Mouse (Mus musculus) limb, embryonic 10.5 days (tissue): ENCODE data around the gene Ctrc. TPM values are rescaled to one million over a fixed set of nuclear protein-coding genes. Genes with fewer than 3 reads are reported as not detected.

Experiments used
- DNase-seq: peaks from one replicate; pipeline ENCODE4 v3.0.0-alpha.2; 2017; ENCODE audit warnings: low spot score
- H3K27ac ChIP-seq: fragments of 300-500 bp; sonication (generic); 2 replicates; pipeline ENCODE4 v1.5.1; 2016; ENCODE audit warnings: mild to moderate bottlenecking
- H3K27me3 ChIP-seq: fragments of 300-500 bp; sonication (generic); 2 replicates; pipeline ENCODE4 v1.6.1; 2016; ENCODE audit warnings: low read depth, mild to moderate bottlenecking; ENCODE audit not compliant: poor library complexity, severe bottlenecking
- H3K36me3 ChIP-seq: fragments of 300-500 bp; sonication (generic); 2 replicates; pipeline ENCODE4 v1.6.1; 2016; ENCODE audit warnings: mild to moderate bottlenecking, moderate library complexity
- H3K4me1 ChIP-seq: fragments of 300-500 bp; sonication (generic); 2 replicates; pipeline ENCODE4 v1.6.1; 2016
- H3K4me3 ChIP-seq: fragments of 300-500 bp; sonication (generic); 2 replicates; pipeline ENCODE4 v1.5.1; 2016; ENCODE audit warnings: mild to moderate bottlenecking, moderate library complexity
- H3K9me3 ChIP-seq: fragments of 300-500 bp; sonication (generic); replicated peaks from 2 replicates; pipeline ENCODE4 v1.6.1; 2016; ENCODE audit warnings: mild to moderate bottlenecking
- WGBS: fragments of 180-500 bp; shearing (Covaris S2); methylation state at CpG from one replicate; pipeline ENCODE4 v1.1.7; 2016; 5-methylcytosine and 5-hydroxymethylcytosine counted together
- polyA plus RNA-seq: library from polyadenylated mRNA; unstranded; fragments of >200 nt; fragmentation: Nextera tagmentation; extraction: Ambion mirVana; gene quantifications from 2 replicates; pipeline ENCODE4 v1.2.1, GENCODE M21; 2016

Ctrc gene
- polyA plus RNA-seq, 1 experiment from 2014 or later: not detected

- no peaks in the 10 kb centered on the region for H3K27me3 ChIP-seq
- WGBS: 92% methylated on average over 8 of the region's 8 CpGs
- DNase-seq: no peak
- H3K4me1 ChIP-seq: no peaks in the 10 kb centered on the region
- no peak overlapping the region for H3K4me3 ChIP-seq
- H3K27ac ChIP-seq: no peak overlapping the region
- peaks cover 97% of the 10 kb centered on the region for H3K36me3 ChIP-seq
- H3K9me3 ChIP-seq: no peaks in the 10 kb centered on the region
Measured at GRCm38 (mm10) chr4:141766316-141766667, 79.9 kb downstream of the Ctrc start.

GRCm38 (mm10) chr4:141765008-141765407 is 81.2 kb downstream of the Ctrc start:
- Histone ChIP-seq H3K27me3 (no peaks in the 10 kb centered on the region), H3K36me3 (peaks cover 94% of the 10 kb centered on the region), H3K4me1 (no peaks in the 10 kb centered on the region), H3K27ac (no peak overlapping the region), H3K4me3 (no peak overlapping the region), H3K9me3 (no peaks in the 10 kb centered on the region)
- WGBS: 94% methylated on average over 3 of the region's 3 CpGs
- no peak for DNase-seq

Other genes with a start within 250 kb of the Ctrc start
- gene Fblim1, start 240.3 kb downstream of the Ctrc start, polyA plus RNA-seq: 58.6 and 77.7 TPM in 2 replicates
- gene Tmem82, start 227.7 kb downstream of the Ctrc start, polyA plus RNA-seq: 1.1 and 1.6 TPM in 2 replicates
- 0.05 TPM in 1 of 2 replicates, not detected in the other for gene Slc25a34, start 222.5 kb downstream of the Ctrc start, polyA plus RNA-seq
- gene Plekhm2, start 181.5 kb downstream of the Ctrc start, polyA plus RNA-seq: 5.0 and 5.6 TPM in 2 replicates
- 1.3 and 3.0 TPM in 2 replicates for gene Rsc1a1, start 160.8 kb downstream of the Ctrc start, polyA plus RNA-seq
- 33.2 and 33.8 TPM in 2 replicates for gene Ddi2, start 122.9 kb downstream of the Ctrc start, polyA plus RNA-seq
- not detected in 2 replicates for gene Agmat, start 99.7 kb downstream of the Ctrc start, polyA plus RNA-seq
- gene Dnajc16, start 55.4 kb downstream of the Ctrc start, polyA plus RNA-seq: 3.7 and 4.6 TPM in 2 replicates
- gene Casp9, start 52.7 kb downstream of the Ctrc start, polyA plus RNA-seq: 24.0 and 24.2 TPM in 2 replicates
- not detected in 2 replicates for gene Cela2a, start 20.2 kb downstream of the Ctrc start, polyA plus RNA-seq
- gene Efhd2, start 28.6 kb upstream of the Ctrc start, polyA plus RNA-seq: 33.7 and 35.1 TPM in 2 replicates
- gene Fhad1, start 168.7 kb upstream of the Ctrc start, polyA plus RNA-seq: 0.19 and 0.24 TPM in 2 replicates
- gene Tmem51, start 237.9 kb upstream of the Ctrc start, polyA plus RNA-seq: 7.0 and 10.8 TPM in 2 replicates